Mouse (Mus musculus): ENCODE measurements around the gene Nat8f5. TPM values are rescaled to one million over a fixed set of nuclear protein-coding genes. Genes with fewer than 3 reads are reported as not detected.
"Not testable (repeated sequence)": the region's sequence is repeated elsewhere in the genome, so short reads cannot be mapped to it uniquely, and the experiment has no call there.

Gene Nat8f5
- total RNA-seq (2021) = not detected

DNA sequence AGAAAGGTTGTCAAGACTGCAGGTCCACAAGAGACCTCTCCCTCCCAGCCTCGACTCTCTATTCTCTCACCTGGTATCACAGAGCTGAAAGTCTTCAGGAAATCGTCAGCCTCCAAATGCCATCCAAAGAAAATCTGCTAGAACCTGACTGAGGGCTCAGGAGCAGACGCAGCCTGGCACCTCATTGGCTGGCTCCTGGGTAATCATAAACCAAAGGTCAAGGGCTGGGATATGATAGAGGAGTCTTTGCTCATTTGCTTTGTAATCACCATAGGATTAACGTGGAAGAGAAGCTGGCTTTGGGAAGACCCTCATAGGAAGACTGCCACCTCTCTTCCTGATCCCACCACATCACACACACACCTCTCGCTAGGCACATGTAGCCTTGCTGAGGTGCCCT is at the start of gene Nat8f5, which contains the start of gene Nat8f6:
Gene Nat8f5 (minus strand): TSS at position 136 of the 400 bp plus-strand sequence.
Gene Nat8f6 (minus strand): TSS at position 118 of the 400 bp plus-strand sequence.
- DNase-seq = no peak
- intact Hi-C loops (cut with DNase I) = no loop called here

GRCm38 (mm10) chr6:85869006-85869405 is 48.2 kb upstream of the Nat8f5 start, which contains the start of gene Nat8f2:
Nat8f2 (minus strand) TSS chr6:85869158.
- intact Hi-C loops (cut with DNase I); DNase-seq: not testable (repeated sequence)

- intact Hi-C loops (cut with DNase I) = no loop called here
- DNase-seq = no peak
Observed at GRCm38 (mm10) chr6:85867726-85868690, 47.2 kb upstream of the Nat8f5 start.

DNA sequence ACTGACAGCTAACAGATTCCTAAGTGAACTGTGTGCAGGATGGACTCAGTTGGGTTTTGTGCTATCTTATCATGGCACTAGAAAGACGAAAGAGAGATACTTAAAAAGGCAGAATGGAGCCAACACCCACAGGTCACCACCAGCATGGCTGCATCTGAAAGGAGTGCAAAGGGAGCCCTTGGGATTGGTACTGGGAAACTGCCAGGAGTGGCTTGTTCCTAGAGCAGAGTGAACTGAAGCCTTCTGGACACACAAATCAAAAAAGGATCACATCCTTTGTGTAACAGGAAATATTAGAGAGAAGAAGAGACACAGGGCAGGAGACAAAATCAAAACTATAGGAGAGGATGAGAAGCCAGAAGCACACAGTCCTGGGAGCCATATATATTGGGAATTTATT is 46.2 kb upstream of the Nat8f5 start:
- intact Hi-C loops (cut with DNase I); DNase-seq: not testable (repeated sequence)

DNA sequence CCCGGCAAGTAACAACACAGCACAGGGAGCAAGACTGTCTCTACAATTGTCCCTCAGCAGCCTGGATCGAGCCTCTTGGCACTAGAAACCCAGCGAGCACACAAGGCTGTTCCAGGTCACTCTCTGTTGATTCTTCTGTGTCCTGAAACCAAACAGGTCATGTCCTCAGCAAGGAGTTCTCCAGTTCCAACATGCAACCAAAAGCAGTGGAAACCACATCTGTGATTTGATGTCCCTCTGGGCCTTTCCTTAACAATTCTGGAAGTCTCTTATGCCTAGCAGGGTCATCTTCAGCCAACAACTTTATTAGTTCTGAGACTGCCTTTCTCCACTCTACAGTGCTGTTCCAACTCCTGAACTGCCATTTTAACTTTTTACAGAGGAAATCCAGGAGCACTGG is 45.4 kb upstream of the Nat8f5 start:
- intact Hi-C loops (cut with DNase I); DNase-seq: not testable (repeated sequence)

DNA sequence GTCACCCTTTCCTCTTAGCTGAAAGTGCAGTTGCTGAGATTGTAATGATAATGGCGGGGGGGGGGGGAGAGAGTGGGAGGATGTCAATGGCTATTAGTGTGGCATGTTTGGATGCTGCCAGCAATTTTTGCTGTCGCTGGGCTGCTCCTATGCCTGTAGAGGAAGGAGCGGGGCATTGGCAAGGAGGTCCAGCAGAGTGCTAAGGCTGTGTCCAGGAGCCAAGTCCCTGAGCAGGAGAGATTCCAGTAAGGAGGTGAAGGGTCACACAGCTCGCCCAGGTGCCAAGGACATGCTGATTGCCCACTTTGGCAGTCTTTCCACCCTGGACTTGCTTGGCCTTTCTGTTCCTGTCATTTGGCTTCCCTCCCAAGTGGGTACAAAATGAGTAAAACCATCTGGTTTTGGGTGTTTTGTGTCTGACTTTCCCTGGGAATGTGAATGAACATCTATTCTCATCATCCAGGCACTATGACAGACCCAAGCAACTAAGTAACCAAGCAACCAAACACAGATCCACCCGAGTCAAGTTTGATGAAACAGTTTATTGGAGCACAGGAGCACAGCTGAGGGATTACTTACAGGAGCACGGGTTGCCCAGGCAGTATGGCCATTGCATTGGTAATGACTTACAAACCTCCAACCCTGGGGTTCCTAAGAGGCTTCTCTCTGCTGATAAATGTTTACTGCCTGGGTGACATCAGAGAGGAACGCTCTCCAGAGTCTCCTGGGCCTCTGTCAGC is 44.3 kb upstream of the Nat8f5 start:
- peak; percentile 19 to 22 for DNase-seq
- intact Hi-C loops (cut with DNase I) = not testable (repeated sequence)

DNA sequence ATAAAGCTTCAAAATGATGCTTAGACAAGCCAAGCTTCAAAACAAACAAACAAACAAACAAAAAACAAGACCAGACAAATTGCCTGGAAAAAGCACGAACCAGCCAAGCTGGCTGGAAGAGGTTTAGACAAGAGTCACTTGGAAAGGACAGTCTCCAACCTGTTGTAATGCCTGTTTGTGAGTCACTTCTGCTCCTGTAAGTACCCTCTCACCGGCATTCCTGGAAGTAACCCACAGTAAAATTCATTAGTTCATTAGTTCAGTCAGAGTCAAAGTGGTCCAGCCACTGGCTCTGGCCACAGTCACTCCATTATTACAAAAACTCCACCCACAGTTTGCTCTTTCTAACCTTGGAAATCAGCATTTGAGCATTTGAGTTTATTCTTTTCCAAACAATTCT is 43.1 kb upstream of the Nat8f5 start:
- no peak for DNase-seq
- intact Hi-C loops (cut with DNase I) = no loop called here

GRCm38 (mm10) chr6:85863136-85863535 is 42.4 kb upstream of the Nat8f5 start:
- intact Hi-C loops (cut with DNase I) = no loop called here
- no peak for DNase-seq

- DNase-seq = peak; percentile 17 to 20
- intact Hi-C loops (cut with DNase I) = no loop called here
Observed at GRCm38 (mm10) chr6:85862565-85862964, 41.8 kb upstream of the Nat8f5 start.

DNA sequence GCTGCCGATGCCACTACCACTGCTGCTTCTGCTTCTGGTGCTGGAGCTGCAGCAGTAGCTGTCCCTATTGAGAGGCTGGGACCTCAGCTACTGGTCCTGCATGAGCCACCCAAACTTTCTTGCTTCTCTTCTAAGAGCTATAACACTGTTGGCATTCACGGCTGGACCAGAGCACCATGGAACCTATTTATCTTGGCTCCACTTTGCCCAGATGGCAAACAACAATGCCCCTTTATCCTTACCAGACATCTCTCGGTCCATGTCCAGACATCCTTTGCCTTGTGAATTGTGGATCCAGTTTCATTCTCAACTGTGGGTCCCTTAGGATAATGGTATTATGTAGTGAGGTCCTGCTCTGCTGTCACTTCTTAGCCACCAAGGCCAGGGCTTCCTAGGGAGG is 40.5 kb upstream of the Nat8f5 start:
- intact Hi-C loops (cut with DNase I) = no loop called here
- DNase-seq = no peak

DNA sequence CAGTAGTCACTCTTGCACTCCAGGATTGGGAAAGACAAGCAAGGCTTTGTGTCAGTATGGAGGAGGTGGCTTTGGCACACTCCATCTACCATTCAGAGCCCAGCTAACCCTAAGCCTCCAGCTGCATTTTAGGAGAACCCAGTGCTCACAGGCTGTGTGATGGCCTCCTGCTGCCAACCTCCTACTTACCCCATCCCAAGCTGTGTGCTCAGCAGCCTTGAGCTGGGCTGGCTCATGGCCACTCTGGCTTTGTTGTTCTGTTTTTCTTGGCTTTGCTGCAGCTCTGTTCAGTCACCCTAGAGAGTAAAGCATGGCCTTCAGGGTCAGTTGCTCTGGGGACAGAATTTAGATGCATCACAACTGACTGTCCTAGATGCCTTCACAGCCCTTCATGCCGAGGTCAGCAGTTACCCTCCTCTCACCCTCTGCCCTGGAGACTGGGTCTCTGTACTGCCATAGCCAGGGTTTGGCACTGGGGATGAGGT is 35.5 kb upstream of the Nat8f5 start:
- intact Hi-C loops (cut with DNase I) = no loop called here
- peak; percentile 47 to 64 for DNase-seq

DNA sequence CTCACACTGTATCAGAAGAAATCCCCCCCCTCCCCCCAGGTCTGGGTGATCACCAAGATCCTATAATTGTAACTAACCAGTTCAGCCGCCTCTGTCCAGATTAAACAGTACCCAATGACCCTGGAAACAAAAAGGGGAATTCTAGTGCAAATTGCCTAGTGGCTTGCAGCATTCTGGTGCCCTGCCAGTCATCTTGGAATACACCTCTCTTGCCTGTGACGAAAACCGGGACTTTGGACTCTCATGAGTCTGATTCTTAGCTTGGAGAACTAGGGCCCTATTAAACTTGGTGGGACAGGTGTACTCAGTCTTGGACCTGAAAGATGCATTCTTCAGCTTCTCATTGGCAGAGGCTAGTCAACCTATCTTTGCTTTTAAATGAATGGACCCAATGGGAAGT is 32.7 kb upstream of the Nat8f5 start:
- no peak for DNase-seq
- intact Hi-C loops (cut with DNase I) = no loop called here

- intact Hi-C loops (cut with DNase I) = no loop called here
- DNase-seq = no peak
Observed at GRCm38 (mm10) chr6:85851062-85851773, 30.4 kb upstream of the Nat8f5 start.

DNA sequence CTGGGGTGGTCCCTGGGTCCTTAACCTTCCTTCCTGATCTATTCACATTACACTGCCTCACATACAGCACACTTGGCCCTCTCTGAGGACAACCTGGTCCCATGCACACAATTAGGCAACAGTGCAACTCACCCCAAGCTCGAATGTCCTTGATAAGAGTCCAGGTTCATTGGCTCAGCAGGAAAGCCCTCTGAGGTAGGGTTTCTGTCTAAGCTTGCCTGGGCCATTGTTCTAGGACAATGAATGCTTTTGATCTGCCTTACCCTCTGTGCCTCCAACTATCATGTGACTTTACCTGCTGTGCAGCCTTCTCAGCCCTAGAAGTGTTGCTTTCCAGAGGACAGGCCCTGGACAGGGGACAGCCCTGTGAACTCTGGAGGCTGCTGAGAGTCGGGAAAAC is 28.5 kb upstream of the Nat8f5 start:
- intact Hi-C loops (cut with DNase I) = no loop called here
- no peak for DNase-seq

DNA sequence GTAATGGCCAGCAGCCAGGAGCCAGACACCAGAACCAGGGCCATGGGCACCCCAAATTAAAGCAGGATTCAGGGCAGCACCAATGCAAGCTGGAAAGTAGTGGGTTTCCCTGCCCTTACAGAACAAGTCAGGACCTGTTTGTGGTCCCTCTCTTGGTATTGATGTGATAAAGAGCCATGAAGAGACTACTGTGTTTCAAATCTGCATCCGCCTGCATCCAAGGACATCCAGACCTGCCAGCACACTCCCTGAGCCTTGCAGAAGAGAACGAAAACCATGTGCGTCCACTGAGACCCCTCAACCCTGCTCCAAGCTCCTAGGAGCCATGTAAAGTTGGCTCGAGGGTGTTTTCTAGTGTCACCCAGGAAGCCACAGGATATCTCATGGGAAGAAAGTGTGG is 27.4 kb upstream of the Nat8f5 start:
- intact Hi-C loops (cut with DNase I) = no loop called here
- no peak for DNase-seq

DNA sequence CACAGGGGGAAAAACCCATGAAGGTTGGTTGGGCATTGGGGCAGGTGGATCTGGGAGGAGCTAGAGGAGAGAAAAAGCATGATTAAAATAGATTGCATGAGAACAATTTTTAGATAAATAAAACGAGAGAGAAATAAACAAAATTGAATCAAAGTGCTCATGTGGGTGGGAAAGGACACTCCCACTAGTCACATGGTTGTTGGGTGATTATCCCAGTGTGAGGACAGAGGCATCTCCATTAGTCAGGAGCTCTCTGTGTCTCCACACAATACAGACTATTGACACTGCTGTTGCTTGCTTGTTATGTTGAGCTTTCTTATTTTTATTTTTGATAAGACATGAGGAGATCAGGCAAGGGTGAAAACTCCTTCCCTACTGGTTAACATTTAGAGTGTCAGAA is 26.1 kb upstream of the Nat8f5 start:
- intact Hi-C loops (cut with DNase I) = no loop called here
- DNase-seq = no peak

GRCm38 (mm10) chr6:85843677-85844458 is 23.1 kb upstream of the Nat8f5 start:
- intact Hi-C loops (cut with DNase I); DNase-seq: not testable (repeated sequence)

GRCm38 (mm10) chr6:85839982-85840381 is 19.2 kb upstream of the Nat8f5 start:
- no peak for DNase-seq
- intact Hi-C loops (cut with DNase I) = loop anchor here (5.0 kb wide), 1 partner anchor 167 kb away; no protein-coding TSS in a partner anchor

DNA sequence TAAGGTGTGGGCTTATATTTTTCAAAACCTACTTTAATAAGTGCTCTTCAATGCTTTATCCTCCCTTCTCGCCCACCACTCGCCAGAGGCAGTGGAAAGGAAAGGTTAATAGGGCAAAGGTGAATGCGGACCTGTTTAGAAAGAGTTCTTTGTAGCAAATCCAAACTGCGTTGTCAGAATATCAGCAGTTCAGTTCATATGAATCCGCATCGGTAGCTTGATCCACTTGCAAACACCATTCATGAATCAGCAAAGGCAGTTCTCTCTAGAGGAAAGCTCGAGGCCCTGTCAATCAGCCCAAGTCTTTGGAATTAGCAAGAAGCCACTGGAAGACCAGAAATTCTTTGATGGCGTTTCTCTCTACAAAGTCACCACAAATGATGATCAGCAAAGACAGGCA is 17.9 kb upstream of the Nat8f5 start:
- intact Hi-C loops (cut with DNase I) = loop anchor here (5.0 kb wide), 1 partner anchor 169 kb away; no protein-coding TSS in a partner anchor
- DNase-seq = no peak

DNA sequence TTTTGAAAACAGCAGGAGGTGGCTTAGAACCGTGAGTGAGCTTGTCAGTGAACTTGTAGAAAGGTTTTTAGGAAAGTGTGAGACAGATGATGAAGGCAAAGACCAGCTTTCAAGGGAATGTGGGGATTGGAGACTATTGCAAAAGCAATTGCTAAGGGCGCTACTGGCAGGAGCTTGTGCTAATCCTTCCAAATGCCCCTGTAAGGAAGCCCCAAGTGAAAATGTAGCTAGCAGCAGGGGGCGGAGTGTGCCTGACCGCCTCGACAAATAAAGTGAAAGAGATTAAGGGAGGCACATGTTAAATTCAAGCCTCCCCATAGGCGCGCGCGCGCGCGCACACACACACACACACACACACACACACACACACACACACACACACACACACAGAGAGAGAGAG is 16.5 kb upstream of the Nat8f5 start:
- peak; percentile 13 to 36 for DNase-seq
- intact Hi-C loops (cut with DNase I) = loop anchor here (5.0 kb wide), 1 partner anchor 170 kb away; no protein-coding TSS in a partner anchor

Data from heart, postnatal 10 days (tissue).